Mouse (Mus musculus) yolk sac, embryonic 10.5 days (tissue): ENCODE results near the gene Cnnm4.

Source experiments
- DNase-seq: peaks from one replicate; pipeline ENCODE4 v3.0.0-alpha.2; 2017; ENCODE audit warnings: low spot score

Cnnm4 gene

GRCm38 (mm10) chr1:36541844-36542243 is 70.4 kb downstream of the Cnnm4 start:
- no peak for DNase-seq

GRCm38 (mm10) chr1:36542925-36543324 is 71.5 kb downstream of the Cnnm4 start:
- no peak for DNase-seq

GRCm38 (mm10) chr1:36545382-36545781 is 74.0 kb downstream of the Cnnm4 start:
- no peak for DNase-seq

- no peak for DNase-seq
Observed at GRCm38 (mm10) chr1:36545845-36546600, 74.6 kb downstream of the Cnnm4 start.

- DNase-seq, result peak; percentile 98
Observed at GRCm38 (mm10) chr1:36546888-36547471, 75.6 kb downstream of the Cnnm4 start, which contains the start of gene Ankrd39. Gene Ankrd39 (minus strand): TSS chr1:36547445.

GRCm38 (mm10) chr1:36547981-36548598 is 76.7 kb downstream of the Cnnm4 start:
- DNase-seq, result no peak

GRCm38 (mm10) chr1:36548771-36549170 is 77.4 kb downstream of the Cnnm4 start:
- DNase-seq, result no peak

GRCm38 (mm10) chr1:36549491-36549890 is 78.1 kb downstream of the Cnnm4 start:
- DNase-seq, result no peak

GRCm38 (mm10) chr1:36550075-36550863 is 78.8 kb downstream of the Cnnm4 start:
- no peak for DNase-seq

GRCm38 (mm10) chr1:36551904-36552303 is 80.5 kb downstream of the Cnnm4 start:
- no peak for DNase-seq

GRCm38 (mm10) chr1:36552506-36552905 is 81.1 kb downstream of the Cnnm4 start:
- no peak for DNase-seq

GRCm38 (mm10) chr1:36554633-36555399 is 83.4 kb downstream of the Cnnm4 start:
- DNase-seq, result no peak

GRCm38 (mm10) chr1:36555798-36556395 is 84.5 kb downstream of the Cnnm4 start:
- no peak for DNase-seq

- DNase-seq, result peak; percentile 91
Observed at GRCm38 (mm10) chr1:36556553-36557456, 85.4 kb downstream of the Cnnm4 start.

GRCm38 (mm10) chr1:36557457-36558011 is 86.1 kb downstream of the Cnnm4 start:
- DNase-seq, result peak; percentile 83
